Comparison of ENCODE assay signal across 9 mouse cellular contexts in genomic region chr10:21669750-21670161, GRCm38 (mm10).
DNase-seq lines count a peak whose midpoint lies in the region; ATAC-seq and TF ChIP-seq lines count a peak whose summit lies in the region.
"Had no signal": no experiment of that assay in that cellular context is flagged by ENCODE, and none has a peak within 500 bp of the region (broad histone marks: within the 10 kb centered on the region; RNA-seq: fewer than 3 reads in every experiment).

No protein-coding gene starts in this region.

- no peak for ATAC-seq in embryonic facial prominence, embryonic 12.5 days (ENCODE audit: insufficient number of reproducible peaks, insufficient read depth, low FRiP score, low TSS enrichment)
- ATAC-seq in common myeloid progenitor, adult 5-6 weeks (replicated peaks; ENCODE audit: low read depth, poor library complexity, severe bottlenecking), result peak; percentile 52
- 0 out of 2 replicates have a peak, but pooled peaks have one; percentile 41 for ATAC-seq in heart, embryonic 16.5 days (replicated peaks; ENCODE audit: extremely low read depth, insufficient read depth, low FRiP score)
- no peak for ATAC-seq in limb, embryonic 14.5 days (ENCODE audit: low FRiP score, low read depth)
- ATAC-seq in forebrain, embryonic 14.5 days, result no peak

- no peak overlapping the region for H3K4me2 ChIP-seq in embryonic facial prominence, embryonic 12.5 days (replicated peaks)
- H3K4me2 ChIP-seq in heart, embryonic 16.5 days (ENCODE audit: low read depth, low read length), result peak overlapping the region; percentile 36
- H3K4me2 ChIP-seq in limb, embryonic 14.5 days (replicated peaks; ENCODE audit: low read depth, low read length, severe bottlenecking), result no peak overlapping the region
- no peak overlapping the region for H3K4me2 ChIP-seq in forebrain, embryonic 14.5 days (ENCODE audit: low read length)

- TF ChIP-seq POLR2A in limb, embryonic 14.5 days (IDR thresholded peaks at IDR 0.05; ENCODE audit: borderline replicate concordance, extremely low read depth, insufficient read depth, insufficient read length), result no peak

- no peaks in the 10 kb centered on the region for H3K27me3 ChIP-seq in embryonic facial prominence, embryonic 12.5 days
- no peaks in the 10 kb centered on the region for H3K27me3 ChIP-seq in embryonic facial prominence, embryonic 10.5 days (replicated peaks; ENCODE audit: low read depth, poor library complexity, severe bottlenecking)
- no peaks in the 10 kb centered on the region for H3K27me3 ChIP-seq in heart, embryonic 16.5 days (ENCODE audit: control insufficient read depth, insufficient read depth, low read length)
- no peaks in the 10 kb centered on the region for H3K27me3 ChIP-seq in limb, embryonic 14.5 days (ENCODE audit: control insufficient read depth, insufficient read depth, low read length)
- no peaks in the 10 kb centered on the region for H3K27me3 ChIP-seq in forebrain, embryonic 14.5 days (replicated peaks; ENCODE audit: control insufficient read depth, insufficient read depth, low read length)

- no peak for DNase-seq in embryonic facial prominence, embryonic 10.5 days (ENCODE audit: low spot score)
- DNase-seq in limb, embryonic 14.5 days (ENCODE audit: low spot score), result peak; percentile 66
- no peak for DNase-seq in spleen, postnatal 14 days (ENCODE audit: low spot score in 2 of 2)
- no peak for DNase-seq in neural tube, embryonic 10.5 days (ENCODE audit: extremely low spot score, low spot score)
- no peak for DNase-seq in forebrain, embryonic 14.5 days (ENCODE audit: low spot score)
- DNase-seq: gastrocnemius, postnatal 25 days had no signal

- H3K36me3 ChIP-seq in embryonic facial prominence, embryonic 12.5 days, result no peaks in the 10 kb centered on the region
- no peaks in the 10 kb centered on the region for H3K36me3 ChIP-seq in embryonic facial prominence, embryonic 10.5 days (replicated peaks)
- no peaks in the 10 kb centered on the region for H3K36me3 ChIP-seq in heart, embryonic 16.5 days (ENCODE audit: control insufficient read depth, insufficient read depth)
- H3K36me3 ChIP-seq in limb, embryonic 14.5 days (ENCODE audit: control insufficient read depth, insufficient read depth, low read length), result no peaks in the 10 kb centered on the region
- H3K36me3 ChIP-seq in forebrain, embryonic 14.5 days (ENCODE audit: control insufficient read depth, insufficient read depth, low read length), result no peaks in the 10 kb centered on the region

- H3K27ac ChIP-seq in embryonic facial prominence, embryonic 12.5 days, result peak overlapping the region; percentile 43; the same call in 1 of the 2 replicates
- H3K27ac ChIP-seq in embryonic facial prominence, embryonic 10.5 days (replicated peaks), result no peak overlapping the region
- peak overlapping the region; percentile 79 for H3K27ac ChIP-seq in heart, embryonic 16.5 days (ENCODE audit: low read length)
- H3K27ac ChIP-seq in limb, embryonic 14.5 days (replicated peaks; ENCODE audit: low read depth, low read length), result peak overlapping the region; percentile 68
- H3K27ac ChIP-seq in forebrain, embryonic 14.5 days (ENCODE audit: low read depth, low read length), result no peak overlapping the region

- no peak overlapping the region for H3K4me3 ChIP-seq in embryonic facial prominence, embryonic 12.5 days
- no peak overlapping the region for H3K4me3 ChIP-seq in embryonic facial prominence, embryonic 10.5 days
- H3K4me3 ChIP-seq in heart, embryonic 16.5 days (ENCODE audit: low read length), result no peak overlapping the region
- H3K4me3 ChIP-seq in limb, embryonic 14.5 days (replicated peaks; ENCODE audit: low read length), result no peak overlapping the region
- no peak overlapping the region for H3K4me3 ChIP-seq in forebrain, embryonic 14.5 days (ENCODE audit: low read depth, low read length)

- peaks cover 7% of the 10 kb centered on the region; the same call in 1 of the 2 replicates for H3K4me1 ChIP-seq in embryonic facial prominence, embryonic 12.5 days
- peaks cover 6% of the 10 kb centered on the region for H3K4me1 ChIP-seq in embryonic facial prominence, embryonic 10.5 days
- peaks cover 23% of the 10 kb centered on the region for H3K4me1 ChIP-seq in heart, embryonic 16.5 days (ENCODE audit: control insufficient read depth, insufficient read depth, low read length)
- peaks cover 13% of the 10 kb centered on the region for H3K4me1 ChIP-seq in limb, embryonic 14.5 days (ENCODE audit: control insufficient read depth, insufficient read depth, low read length)
- no peaks in the 10 kb centered on the region for H3K4me1 ChIP-seq in forebrain, embryonic 14.5 days (ENCODE audit: control insufficient read depth, insufficient read depth, low read length)

- no peaks in the 10 kb centered on the region for H3K9me3 ChIP-seq in embryonic facial prominence, embryonic 12.5 days
- no peaks in the 10 kb centered on the region for H3K9me3 ChIP-seq in embryonic facial prominence, embryonic 10.5 days
- H3K9me3 ChIP-seq in heart, embryonic 16.5 days (replicated peaks; ENCODE audit: control insufficient read depth, low read length), result 0 out of 2 replicates have a peak, but pooled peaks cover 2% of the 10 kb centered on the region
- H3K9me3 ChIP-seq in limb, embryonic 14.5 days (ENCODE audit: control insufficient read depth, low read length), result no peaks in the 10 kb centered on the region
- no peaks in the 10 kb centered on the region for H3K9me3 ChIP-seq in forebrain, embryonic 14.5 days (replicated peaks; ENCODE audit: control insufficient read depth, low read length)

- no peak overlapping the region for H3K9ac ChIP-seq in embryonic facial prominence, embryonic 12.5 days
- H3K9ac ChIP-seq in heart, embryonic 16.5 days (ENCODE audit: low read length), result no peak overlapping the region; the same call in 1 of the 2 replicates
- H3K9ac ChIP-seq in limb, embryonic 14.5 days (ENCODE audit: low read depth, low read length, severe bottlenecking), result no peak overlapping the region
- no peak overlapping the region for H3K9ac ChIP-seq in forebrain, embryonic 14.5 days (ENCODE audit: low read length)

- WGBS in embryonic facial prominence, embryonic 12.5 days, result 51% methylated on average over 11 of the region's 11 CpGs
- WGBS in embryonic facial prominence, embryonic 10.5 days, result 78% methylated on average over 11 of the region's 11 CpGs
- WGBS in heart, embryonic 16.5 days, result 25% methylated on average over 11 of the region's 11 CpGs
- WGBS in limb, embryonic 14.5 days, result 47% methylated on average over 11 of the region's 11 CpGs
- WGBS in forebrain, embryonic 14.5 days, result 81% methylated on average over 11 of the region's 11 CpGs

Comparison
In these comparisons a context has a peak if more than half of its experiments do, and no peak if none do; other contexts are left out.
1. H3K27ac ChIP-seq: peak in embryonic facial prominence, embryonic 12.5 days (single experiment), heart, embryonic 16.5 days (single experiment) and limb, embryonic 14.5 days (single experiment); none in embryonic facial prominence, embryonic 10.5 days (single experiment) and forebrain, embryonic 14.5 days (single experiment).
2. ATAC-seq: peak in common myeloid progenitor, adult 5-6 weeks (single experiment) and heart, embryonic 16.5 days (single experiment); none in embryonic facial prominence, embryonic 12.5 days (single experiment), limb, embryonic 14.5 days (single experiment) and forebrain, embryonic 14.5 days (single experiment).